Comparison of ENCODE assay signal across 10 mouse cellular contexts in genomic region chr7:120124844-120125243, GRCm38 (mm10). TPM values are rescaled to one million over a fixed set of nuclear protein-coding genes. Genes with fewer than 3 reads are reported as not detected.
DNase-seq lines count a peak whose midpoint lies in the region; ATAC-seq lines count a peak whose summit lies in the region.
"Had no signal": no experiment of that assay in that cellular context is flagged by ENCODE, and none has a peak within 500 bp of the region (broad histone marks: within the 10 kb centered on the region; RNA-seq: fewer than 3 reads in every experiment).

No protein-coding gene starts in this region.

- H3K4me1 ChIP-seq in heart, embryonic 10.5 days, result peaks cover 7% of the 10 kb centered on the region; the same call in 1 of the 2 replicates
- H3K4me1 ChIP-seq in intestine, embryonic 16.5 days (ENCODE audit: control insufficient read depth, insufficient read depth, low read length), result 0 out of 2 replicates have a peak, but pooled peaks cover 9% of the 10 kb centered on the region

- H3K27ac ChIP-seq in heart, embryonic 10.5 days, result no peak overlapping the region
- no peak overlapping the region for H3K27ac ChIP-seq in intestine, embryonic 16.5 days (ENCODE audit: low read length)

- H3K9me3 ChIP-seq in heart, embryonic 10.5 days, result no peaks in the 10 kb centered on the region
- no peaks in the 10 kb centered on the region for H3K9me3 ChIP-seq in intestine, embryonic 16.5 days (ENCODE audit: control insufficient read depth, low read length)

- no peaks in the 10 kb centered on the region for H3K27me3 ChIP-seq in heart, embryonic 10.5 days (ENCODE audit: insufficient read depth, poor library complexity, severe bottlenecking)
- no peaks in the 10 kb centered on the region for H3K27me3 ChIP-seq in intestine, embryonic 16.5 days (replicated peaks; ENCODE audit: control insufficient read depth, insufficient read depth, low read length)

- H3K4me3 ChIP-seq in heart, embryonic 10.5 days, result no peak overlapping the region
- no peak overlapping the region for H3K4me3 ChIP-seq in intestine, embryonic 16.5 days (ENCODE audit: low read length)

- H3K9ac ChIP-seq in intestine, embryonic 16.5 days (ENCODE audit: low read depth, low read length), result 0 out of 2 replicates have a peak overlapping the region, but pooled peaks have one; percentile 43

- peaks cover 5% of the 10 kb centered on the region; the same call in 1 of the 2 replicates for H3K36me3 ChIP-seq in heart, embryonic 10.5 days
- no peaks in the 10 kb centered on the region for H3K36me3 ChIP-seq in intestine, embryonic 16.5 days (ENCODE audit: control insufficient read depth, insufficient read depth, low read length)

- intact Hi-C loops in left cerebral cortex, postnatal 14 days (cut with DNase I), result loop anchor here (1.0 to 5.0 kb wide), 2 partner anchors 78 to 202 kb away; partner anchors contain the start of genes Abca14 and Abca15

- peak; percentile 97 for DNase-seq in heart, adult 11 months
- no peak for DNase-seq in heart, embryonic 10.5 days (ENCODE audit: low spot score)
- DNase-seq in embryo, embryonic 10 days (ENCODE audit: low spot score), result peak; percentile 83
- DNase-seq in gastrocnemius, postnatal 25 days, result peak; percentile 46
- DNase-seq in left cerebral cortex, postnatal 14 days (ENCODE audit: low spot score in 2 of 2), result peak; percentile 85 to 92
- peak; percentile 42 to 59 for DNase-seq in right cerebral cortex, postnatal 36 days (ENCODE audit: low spot score in 2 of 2)

- no peak overlapping the region for H3K4me2 ChIP-seq in intestine, embryonic 16.5 days (ENCODE audit: low read depth, low read length)

- 4% methylated on average over 3 of the region's 3 CpGs for WGBS in heart, embryonic 10.5 days
- 2% methylated on average over 3 of the region's 3 CpGs for WGBS in intestine, embryonic 16.5 days

- ATAC-seq in intestine, embryonic 16.5 days, result peak; percentile 85
- ATAC-seq in megakaryocyte-erythroid progenitor cell, adult 5-6 weeks (replicated peaks; ENCODE audit: low FRiP score, low TSS enrichment, poor library complexity, severe bottlenecking), result peak; percentile 88

RNA-seq across cellular contexts. Expression of gene Zp2, which starts 20.2 kb away (rescaled TPM):
- not detected in 2 replicates for polyA plus RNA-seq in heart, embryonic 10.5 days (2016; fragmentation: Nextera tagmentation; extraction: Ambion mirVana)
- under 1 TPM in 1 of 2 experiments, not detected in 1; 0.51 TPM for total RNA-seq in gastrocnemius, postnatal 25 days (2021)
- not detected in 2 replicates for polyA plus RNA-seq in intestine, embryonic 16.5 days (2015; fragmentation: Nextera tagmentation; extraction: Ambion mirVana)
- under 1 TPM; 0.15 to 0.53 TPM for total RNA-seq in left cerebral cortex, postnatal 14 days (2021)
- total RNA-seq in megakaryocyte-erythroid progenitor cell, adult 5-6 weeks (2014; fragmentation: Nextera tagmentation), result not detected in 2 replicates
- total RNA-seq in megakaryocyte-erythroid progenitor cell, adult 5-6 weeks (2017), result not detected in 2 replicates
- total RNA-seq: neutrophil, adult 5-6 weeks had no signal
- polyA plus RNA-seq: C2C12 had no signal

RNA-seq across cellular contexts. Expression of gene Tmem159, which starts 22.7 kb away (rescaled TPM):
- 18.1 and 20.4 TPM in 2 replicates for polyA plus RNA-seq in heart, embryonic 10.5 days (2016; fragmentation: Nextera tagmentation; extraction: Ambion mirVana)
- total RNA-seq in gastrocnemius, postnatal 25 days (2021), result 1 to 10 TPM; 7.4 TPM
- polyA plus RNA-seq in intestine, embryonic 16.5 days (2015; fragmentation: Nextera tagmentation; extraction: Ambion mirVana), result 25.3 and 28.1 TPM in 2 replicates
- total RNA-seq in left cerebral cortex, postnatal 14 days (2021), result 10 to 100 TPM in 1 of 2 experiments, 1 to 10 TPM in 1; 9.8 to 13.1 TPM
- total RNA-seq in megakaryocyte-erythroid progenitor cell, adult 5-6 weeks (2014; fragmentation: Nextera tagmentation), result 2.2 and 4.5 TPM in 2 replicates
- 0.88 and 2.6 TPM in 2 replicates for total RNA-seq in megakaryocyte-erythroid progenitor cell, adult 5-6 weeks (2017)

RNA-seq across cellular contexts. Expression of gene Dnah3, which starts 29.8 kb away (rescaled TPM):
- not detected in 2 replicates for polyA plus RNA-seq in heart, embryonic 10.5 days (2016; fragmentation: Nextera tagmentation; extraction: Ambion mirVana)
- total RNA-seq in gastrocnemius, postnatal 25 days (2021), result under 1 TPM; 0.05 to 0.13 TPM
- not detected in 2 replicates for polyA plus RNA-seq in intestine, embryonic 16.5 days (2015; fragmentation: Nextera tagmentation; extraction: Ambion mirVana)
- total RNA-seq in left cerebral cortex, postnatal 14 days (2021), result under 1 TPM; 0.04 to 0.26 TPM
- total RNA-seq in megakaryocyte-erythroid progenitor cell, adult 5-6 weeks (2014; fragmentation: Nextera tagmentation), result not detected in 2 replicates
- total RNA-seq in megakaryocyte-erythroid progenitor cell, adult 5-6 weeks (2017), result not detected in 2 replicates
- total RNA-seq: neutrophil, adult 5-6 weeks had no signal
- polyA plus RNA-seq: C2C12 had no signal

RNA-seq across cellular contexts. Expression of gene Anks4b, which starts 48.8 kb away (rescaled TPM):
- 0.06 TPM in 1 of 2 replicates, not detected in the other for polyA plus RNA-seq in heart, embryonic 10.5 days (2016; fragmentation: Nextera tagmentation; extraction: Ambion mirVana)
- total RNA-seq in gastrocnemius, postnatal 25 days (2021), result under 1 TPM in 1 of 2 experiments, not detected in 1; 0.10 TPM
- 15.7 and 15.9 TPM in 2 replicates for polyA plus RNA-seq in intestine, embryonic 16.5 days (2015; fragmentation: Nextera tagmentation; extraction: Ambion mirVana)
- total RNA-seq in left cerebral cortex, postnatal 14 days (2021), result under 1 TPM; 0.30 to 0.48 TPM
- not detected in 2 replicates for total RNA-seq in megakaryocyte-erythroid progenitor cell, adult 5-6 weeks (2014; fragmentation: Nextera tagmentation)
- not detected in 2 replicates for total RNA-seq in megakaryocyte-erythroid progenitor cell, adult 5-6 weeks (2017)
- total RNA-seq: neutrophil, adult 5-6 weeks had no signal
- polyA plus RNA-seq: C2C12 had no signal
